Mouse (Mus musculus) heart, adult 2 months (tissue): ENCODE results near the gene Nkap. TPM values are rescaled to one million over a fixed set of nuclear protein-coding genes. Genes with fewer than 3 reads are reported as not detected.
"Not testable (repeated sequence)": the region's sequence is repeated elsewhere in the genome, so short reads cannot be mapped to it uniquely, and the experiment has no call there.

Source experiments
- DNase-seq, 2 experiments: peaks; one replicate each; pipeline ENCODE4 v3.0.0; 2021
- H3K27ac ChIP-seq: fragments of 200-600 bp; 2 replicates; pipeline ENCODE4 v1.8.1; 2022
- H3K27me3 ChIP-seq: fragments of 200-500 bp; 2 replicates; pipeline ENCODE4 v1.6.1; 2012; ENCODE audit warnings: mild to moderate bottlenecking, low read length, inconsistent platforms, mixed read lengths; ENCODE audit not compliant: control insufficient read depth, insufficient read depth
- H3K36me3 ChIP-seq: fragments of 200-500 bp; 2 replicates; pipeline ENCODE4 v1.6.1; 2012; ENCODE audit warnings: low read length, inconsistent platforms; ENCODE audit not compliant: control insufficient read depth, insufficient read depth
- H3K4me1 ChIP-seq: fragments of 200-500 bp; 2 replicates; pipeline ENCODE4 v1.6.1; 2011; ENCODE audit warnings: low read length; ENCODE audit not compliant: control insufficient read depth, insufficient read depth
- H3K4me3 ChIP-seq: fragments of 200-600 bp; 2 replicates; pipeline ENCODE4 v1.8.1; 2022
- H3K79me2 ChIP-seq: fragments of 200-500 bp; replicated peaks from 2 replicates; pipeline ENCODE4 v1.6.1; 2012; ENCODE audit warnings: mild to moderate bottlenecking, inconsistent platforms, low read length, moderate library complexity, mixed read lengths; ENCODE audit not compliant: control insufficient read depth, insufficient read depth
- H3K9ac ChIP-seq: fragments of 200-500 bp; 2 replicates; pipeline ENCODE4 v1.6.1; 2012; ENCODE audit warnings: low read depth, mild to moderate bottlenecking, control low read depth, inconsistent platforms, low read length, mixed read lengths
- CTCF ChIP-seq: fragments of 200-600 bp; IDR thresholded peaks from 2 replicates; pipeline ENCODE4 v1.8.1; 2022; ENCODE audit warnings: antibody characterized with exemption, mild to moderate bottlenecking, moderate library complexity
- EP300 ChIP-seq: fragments of 200-500 bp; IDR thresholded peaks from 2 replicates; pipeline ENCODE4 v1.6.1; 2011; ENCODE audit warnings: low read depth, low read length, control low read depth; ENCODE audit not compliant: insufficient read depth
- POLR2A ChIP-seq: fragments of 200-500 bp; IDR thresholded peaks from 2 replicates; pipeline ENCODE4 v1.6.1; 2011; ENCODE audit warnings: mild to moderate bottlenecking, low read depth, low read length, control low read depth; ENCODE audit not compliant: insufficient read depth
- WGBS: fragments of 180-500 bp; shearing (Covaris S2); methylation state at CpG from one replicate; pipeline ENCODE4 v1.1.7; 2018; 5-methylcytosine and 5-hydroxymethylcytosine counted together
- intact Hi-C: fragments of 180-260 bp; cut with DNase I; formaldehyde crosslinking; loops from one replicate; pipeline ENCODE4 v1.15.1; 2025
- polyA plus RNA-seq: library from polyadenylated mRNA; depleted of rRNA; stranded (reverse); fragments of >200 nt; gene quantifications from 2 replicates; pipeline ENCODE4 v1.2.3, GENCODE M21; 2012
- total RNA-seq, 2 experiments: library from RNA; stranded (reverse); gene quantifications; 2 replicates each; pipeline ENCODE4 v1.2.3; 2021

Nkap gene
- total and polyA plus RNA-seq, 3 experiments, result 1.6 to 8.8 (median 8.8) TPM

DNA sequence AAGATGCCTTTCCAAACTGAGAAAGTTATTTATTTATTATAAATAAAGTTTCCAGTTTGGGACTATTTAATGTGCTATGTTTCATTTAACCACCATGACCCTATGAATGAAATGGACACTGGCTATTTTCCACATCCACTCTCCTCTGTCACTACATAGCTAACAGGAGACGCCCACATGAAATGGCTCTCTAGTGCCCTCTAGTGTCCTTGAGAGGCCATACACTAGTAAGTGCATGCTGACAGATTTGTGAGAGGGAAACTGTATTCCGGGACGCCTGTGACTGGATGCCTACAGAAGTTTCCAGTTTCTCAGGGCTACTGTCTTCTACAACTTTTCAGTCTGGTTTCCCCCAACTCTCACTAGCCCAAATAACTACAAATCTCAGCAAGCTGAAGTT lies 40.5 kb downstream of the Nkap start:
- 26% methylated on average over 3 of the region's 3 CpGs for WGBS
- TF ChIP-seq POLR2A, result no peak
- no peak for TF ChIP-seq EP300
- TF ChIP-seq CTCF, result peak; percentile 89
- Histone ChIP-seq H3K79me2 (no peaks in the 10 kb centered on the region), H3K27me3 (no peaks in the 10 kb centered on the region), H3K36me3 (no peaks in the 10 kb centered on the region), H3K9ac (no peak overlapping the region), H3K27ac (no peak overlapping the region), H3K4me1 (no peaks in the 10 kb centered on the region), H3K4me3 (no peak overlapping the region)
- intact Hi-C loops, result no loop called here
- DNase-seq, result peak in 1 of 2 experiments; percentile 11

DNA sequence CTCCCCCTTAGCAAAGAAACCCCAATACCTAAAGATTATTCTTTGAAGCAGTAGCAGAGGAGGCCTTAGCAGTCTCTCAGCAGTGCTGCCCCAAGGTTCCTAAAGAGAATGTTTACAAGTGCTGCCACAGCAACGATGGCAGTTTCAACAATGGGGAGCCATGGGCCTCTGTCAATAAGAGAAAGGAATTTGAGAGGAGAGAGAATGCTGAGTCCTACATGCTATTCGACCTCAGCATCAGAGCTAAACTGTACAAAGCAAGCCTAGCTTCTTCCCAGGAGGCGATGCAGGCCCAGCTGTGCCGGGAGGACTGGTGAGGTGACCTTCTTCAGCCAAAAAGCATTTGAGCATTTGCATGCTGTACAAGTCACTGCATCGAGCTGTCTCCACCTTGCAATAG lies 42.1 kb downstream of the Nkap start, which contains the start of gene Akap14:
Gene Akap14 (minus strand): TSS at position 101 of the 400 bp plus-strand sequence.
- no peaks in the 10 kb centered on the region for H3K4me1 ChIP-seq
- TF ChIP-seq CTCF, result no peak
- TF ChIP-seq EP300, result no peak
- no peak for TF ChIP-seq POLR2A
- WGBS, result 56% methylated on average over 5 of the region's 5 CpGs
- H3K36me3 ChIP-seq, result no peaks in the 10 kb centered on the region
- H3K27ac ChIP-seq, result no peak within 1 kb of the TSS
- H3K79me2 ChIP-seq, result no peaks in the 10 kb centered on the region
- H3K4me3 ChIP-seq, result no peak within 1 kb of the TSS
- H3K27me3 ChIP-seq, result no peaks in the 10 kb centered on the region
- H3K9ac ChIP-seq, result no peak within 1 kb of the TSS
- DNase-seq, result no peak
- intact Hi-C loops, result loop anchor here (2.0 kb wide), 1 partner anchor 20 kb away; no protein-coding TSS in a partner anchor

DNA sequence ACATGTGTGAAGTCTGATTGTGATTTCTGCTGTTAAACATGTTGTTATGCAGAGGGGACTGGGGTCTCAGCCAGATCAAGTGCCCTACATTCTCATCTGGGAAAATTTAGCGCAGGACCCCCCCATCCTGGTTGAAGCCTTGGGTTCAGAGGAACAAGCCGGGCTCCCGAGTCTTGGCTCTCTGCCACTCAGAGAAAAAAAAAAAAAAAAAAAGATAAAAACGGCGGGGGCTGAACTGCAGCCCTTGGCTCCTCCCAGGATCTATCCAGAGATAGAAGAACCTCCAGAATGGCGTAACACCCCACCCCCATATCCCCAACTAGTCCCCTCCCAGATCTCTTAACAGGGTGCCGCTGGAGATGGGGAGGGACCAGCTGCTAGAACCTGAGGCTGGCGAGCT lies 57.8 kb downstream of the Nkap start:
- H3K36me3 ChIP-seq, intact Hi-C loops, DNase-seq, H3K4me1 ChIP-seq, H3K9ac ChIP-seq, H3K27ac ChIP-seq, H3K79me2 ChIP-seq, H3K27me3 ChIP-seq, H3K4me3 ChIP-seq: not testable (repeated sequence)
- 30% methylated on average over 8 of the region's 8 CpGs for WGBS

DNA sequence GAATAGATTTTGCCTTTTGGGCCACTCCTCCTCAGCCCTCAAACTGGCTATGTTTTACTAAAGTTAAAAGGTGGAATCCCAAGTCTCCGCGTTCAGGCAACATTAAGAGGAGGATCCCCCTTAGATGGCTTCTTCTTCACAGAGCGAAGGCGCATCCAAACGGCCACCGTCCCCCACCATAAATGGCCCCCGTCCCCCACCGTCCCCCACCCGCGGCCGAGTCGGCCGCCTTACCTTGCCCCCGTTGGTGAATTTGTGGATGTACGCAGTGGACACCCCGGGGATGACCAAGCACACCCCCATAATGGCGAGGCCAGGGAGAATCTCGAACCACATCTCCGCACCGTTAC lies 64.1 kb downstream of the Nkap start:
- TF ChIP-seq EP300 (no peak), POLR2A (no peak), CTCF (no peak)
- Histone ChIP-seq H3K27me3 (no peaks in the 10 kb centered on the region), H3K79me2 (no peaks in the 10 kb centered on the region), H3K27ac (peak overlapping the region; percentile 70), H3K9ac (peak overlapping the region; percentile 66), H3K4me3 (peak overlapping the region; percentile 69), H3K4me1 (peaks cover 1% of the 10 kb centered on the region), H3K36me3 (no peaks in the 10 kb centered on the region; the same call in 1 of the 2 replicates)
- 26% methylated on average over 20 of the region's 20 CpGs for WGBS
- DNase-seq, result no peak
- intact Hi-C loops, result loop anchor here (1.0 kb wide), 1 partner anchor 80 kb away; the partner anchor contains the start of gene Upf3b

DNA sequence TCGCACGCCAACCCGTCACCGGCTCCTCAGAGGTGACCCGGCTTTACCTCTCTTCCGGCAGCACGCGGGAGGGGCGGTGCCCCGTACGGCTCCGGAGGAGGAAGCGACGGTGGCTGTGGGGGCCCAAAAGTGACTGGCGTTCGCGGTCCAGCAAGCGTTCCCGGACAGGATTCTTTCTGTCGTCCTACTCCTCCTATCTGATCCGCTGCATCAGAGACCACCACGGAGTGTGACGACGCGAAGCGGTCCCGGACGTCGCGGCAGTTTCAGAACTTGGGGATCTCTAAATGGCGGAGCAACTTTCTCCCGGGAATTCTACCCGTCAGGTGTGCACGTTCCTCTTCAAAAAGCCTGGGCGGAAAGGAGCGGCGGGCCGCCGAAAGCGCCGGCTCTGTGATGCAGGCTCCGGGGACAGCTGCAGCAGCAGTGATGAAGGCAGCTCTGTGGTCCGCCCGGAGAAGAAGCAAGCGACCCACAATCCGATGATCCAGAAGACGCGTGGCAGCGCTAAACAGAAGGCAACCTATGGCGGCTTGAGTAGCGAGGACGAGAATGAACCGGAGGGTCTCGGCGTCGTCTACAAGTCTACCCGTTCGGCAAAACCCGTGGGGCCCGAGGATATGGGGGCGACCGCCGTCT lies 64.6 kb downstream of the Nkap start, which contains the start of the genes Ndufa1 and Rnf113a1:
Gene Ndufa1 (minus strand): TSS at position 59 of the 639 bp plus-strand sequence.
Gene Rnf113a1 (plus strand): TSS at position 141 of the 639 bp plus-strand sequence.
- Histone ChIP-seq H3K27me3 (no peaks in the 10 kb centered on the region), H3K27ac (peak within 1 kb of the TSS; percentile 70), H3K9ac (peak within 1 kb of the TSS; percentile 75), H3K4me1 (peaks cover 1% of the 10 kb centered on the region), H3K36me3 (no peaks in the 10 kb centered on the region; the same call in 1 of the 2 replicates), H3K4me3 (peak within 1 kb of the TSS; percentile 69), H3K79me2 (no peaks in the 10 kb centered on the region)
- peak; percentile 58 for TF ChIP-seq POLR2A
- no peak for TF ChIP-seq CTCF
- no peak for TF ChIP-seq EP300
- peak; percentile 86 for DNase-seq
- intact Hi-C loops, result loop anchor here (1.0 kb wide), 1 partner anchor 81 kb away; the partner anchor contains the start of gene Upf3b
- WGBS, result 13% methylated on average over 63 of the region's 63 CpGs

DNA sequence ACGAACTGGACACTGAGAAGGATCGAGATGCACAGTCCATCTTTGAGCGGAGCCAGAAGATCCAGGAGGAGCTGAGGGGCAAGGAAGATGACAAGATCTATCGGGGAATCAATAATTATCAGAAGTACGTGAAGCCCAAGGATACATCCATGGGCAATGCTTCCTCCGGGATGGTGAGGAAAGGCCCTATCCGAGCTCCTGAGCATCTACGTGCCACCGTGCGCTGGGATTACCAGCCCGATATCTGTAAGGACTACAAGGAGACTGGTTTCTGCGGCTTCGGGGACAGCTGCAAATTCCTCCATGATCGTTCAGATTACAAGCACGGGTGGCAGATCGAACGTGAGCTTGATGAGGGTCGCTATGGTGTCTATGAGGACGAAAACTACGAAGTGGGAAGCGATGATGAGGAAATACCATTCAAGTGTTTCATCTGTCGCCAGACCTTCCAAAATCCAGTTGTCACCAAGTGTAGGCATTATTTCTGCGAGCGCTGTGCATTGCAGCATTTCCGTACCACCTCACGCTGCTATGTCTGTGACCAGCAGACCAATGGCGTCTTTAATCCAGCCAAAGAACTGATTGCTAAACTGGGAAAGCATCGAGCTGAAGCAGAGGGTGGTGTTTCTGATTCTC lies 65.3 kb downstream of the Nkap start:
- intact Hi-C loops, result loop anchor here (1.0 kb wide), 1 partner anchor 82 kb away; the partner anchor contains the start of gene Upf3b
- WGBS, result 27% methylated on average over 28 of the region's 28 CpGs
- peak overlapping the region; percentile 70; the same call in 1 of the 2 replicates for H3K27ac ChIP-seq
- H3K4me3 ChIP-seq, result peak overlapping the region; percentile 69
- peaks cover 1% of the 10 kb centered on the region for H3K4me1 ChIP-seq
- no peaks in the 10 kb centered on the region for H3K27me3 ChIP-seq
- DNase-seq, result peak in 1 of 2 experiments; percentile 1
- no peaks in the 10 kb centered on the region for H3K79me2 ChIP-seq
- H3K36me3 ChIP-seq, result no peaks in the 10 kb centered on the region; the same call in 1 of the 2 replicates
- peak overlapping the region; percentile 75 for H3K9ac ChIP-seq
- no peak for TF ChIP-seq EP300
- no peak for TF ChIP-seq CTCF
- TF ChIP-seq POLR2A, result no peak
